Mouse (Mus musculus) stomach, postnatal 0 days (tissue): ENCODE data around the gene Adcy3. TPM values are rescaled to one million over a fixed set of nuclear protein-coding genes. Genes with fewer than 3 reads are reported as not detected.

Experiments
- ATAC-seq: fragments of 200-750 bp; cut with Nextera tagmentation; 2 replicates; pipeline ENCODE4 v1.8.0; 2017; ENCODE audit not compliant: low FRiP score, low TSS enrichment
- DNase-seq: peaks from one replicate; pipeline ENCODE4 v3.0.0-alpha.2; 2016; ENCODE audit warnings: low spot score
- H3K27ac ChIP-seq: fragments of 300-500 bp; sonication (generic); replicated peaks from 2 replicates; pipeline ENCODE4 v1.5.1; 2014; ENCODE audit warnings: mild to moderate bottlenecking, control low read depth
- H3K27me3 ChIP-seq: fragments of 300-500 bp; sonication (generic); 2 replicates; pipeline ENCODE4 v1.6.1; 2014; ENCODE audit warnings: low read length; ENCODE audit not compliant: control insufficient read depth, insufficient read depth
- H3K36me3 ChIP-seq: fragments of 300-500 bp; sonication (generic); 2 replicates; pipeline ENCODE4 v1.6.1; 2014; ENCODE audit warnings: low read length, mixed read lengths; ENCODE audit not compliant: control insufficient read depth, insufficient read depth
- H3K4me1 ChIP-seq: fragments of 300-500 bp; sonication (generic); replicated peaks from 2 replicates; pipeline ENCODE4 v1.6.1; 2014; ENCODE audit warnings: antibody characterized with exemption; ENCODE audit not compliant: control insufficient read depth, insufficient read depth
- H3K4me2 ChIP-seq: fragments of 300-500 bp; sonication (generic); replicated peaks from 2 replicates; pipeline ENCODE4 v1.6.1; 2014; ENCODE audit warnings: low read depth, mild to moderate bottlenecking, control low read depth, moderate library complexity
- H3K4me3 ChIP-seq: fragments of 300-500 bp; sonication (generic); 2 replicates; pipeline ENCODE4 v1.5.1; 2014; ENCODE audit warnings: low read depth, low read length, control low read depth
- H3K9ac ChIP-seq: fragments of 300-500 bp; sonication (generic); 2 replicates; pipeline ENCODE4 v1.6.1; 2014; ENCODE audit warnings: mild to moderate bottlenecking, low read length, control low read depth, mixed read lengths
- H3K9me3 ChIP-seq: fragments of 300-500 bp; sonication (generic); 2 replicates; pipeline ENCODE4 v1.6.1; 2016; ENCODE audit warnings: low read length; ENCODE audit not compliant: control insufficient read depth
- CTCF ChIP-seq: IDR thresholded peaks from 2 replicates; pipeline ENCODE4 v1.5.1; 2016; ENCODE audit warnings: antibody characterized with exemption, low read depth, mild to moderate bottlenecking, moderate library complexity
- EP300 ChIP-seq: optimal IDR thresholded peaks from 2 replicates; pipeline ENCODE3; 2016; ENCODE audit warnings: antibody characterized with exemption
- WGBS: fragments of 180-500 bp; shearing (Covaris S2); extraction: QIAGEN DNeasy Blood & Tissue Kit; methylation state at CpG from one replicate; pipeline ENCODE4 v1.1.7; 2014; 5-methylcytosine and 5-hydroxymethylcytosine counted together
- polyA plus RNA-seq: library from polyadenylated mRNA; unstranded; fragments of >200 nt; fragmentation: Nextera tagmentation; extraction: Ambion mirVana; gene quantifications from 2 replicates; pipeline ENCODE4 v1.2.1, GENCODE M21; 2015

The Adcy3 gene
- polyA plus RNA-seq, 1 experiment from 2014 or later = 2.9 TPM

GRCm38 (mm10) chr12:4198702-4199101 lies 65.8 kb downstream of the Adcy3 start:
- ATAC-seq (peak; percentile 73), DNase-seq (no peak)
- no peak for TF ChIP-seq CTCF
- TF ChIP-seq EP300 = no peak
- no peaks in the 10 kb centered on the region for H3K27me3 ChIP-seq
- H3K4me3 ChIP-seq = no peak overlapping the region
- H3K4me2 ChIP-seq = no peak overlapping the region
- WGBS = 75% methylated on average over 4 of the region's 4 CpGs
- H3K4me1 ChIP-seq = no peaks in the 10 kb centered on the region
- no peak overlapping the region for H3K9ac ChIP-seq
- H3K36me3 ChIP-seq = peaks cover 5% of the 10 kb centered on the region; the same call in 1 of the 2 replicates
- H3K9me3 ChIP-seq = no peaks in the 10 kb centered on the region
- no peak overlapping the region for H3K27ac ChIP-seq

GRCm38 (mm10) chr12:4199271-4199670 lies 66.4 kb downstream of the Adcy3 start:
- ATAC-seq (no peak), DNase-seq (no peak)
- no peaks in the 10 kb centered on the region for H3K4me1 ChIP-seq
- no peak overlapping the region for H3K9ac ChIP-seq
- H3K27me3 ChIP-seq = no peaks in the 10 kb centered on the region
- 93% methylated on average over 11 of the region's 11 CpGs for WGBS
- H3K4me3 ChIP-seq = no peak overlapping the region
- H3K36me3 ChIP-seq = peaks cover 5% of the 10 kb centered on the region; the same call in 1 of the 2 replicates
- TF ChIP-seq EP300 (no peak), CTCF (no peak)
- no peak overlapping the region for H3K27ac ChIP-seq
- no peaks in the 10 kb centered on the region for H3K9me3 ChIP-seq
- no peak overlapping the region for H3K4me2 ChIP-seq

GRCm38 (mm10) chr12:4201454-4202200 lies 68.7 kb downstream of the Adcy3 start:
- WGBS = 85% methylated on average over 13 of the region's 13 CpGs
- Histone ChIP-seq H3K4me1 (no peaks in the 10 kb centered on the region), H3K27ac (no peak overlapping the region), H3K36me3 (peaks cover 5% of the 10 kb centered on the region; the same call in 1 of the 2 replicates), H3K4me3 (no peak overlapping the region), H3K27me3 (no peaks in the 10 kb centered on the region), H3K9ac (no peak overlapping the region), H3K9me3 (no peaks in the 10 kb centered on the region), H3K4me2 (no peak overlapping the region)
- no peak for ATAC-seq
- DNase-seq = no peak
- TF ChIP-seq CTCF = no peak
- TF ChIP-seq EP300 = no peak

GRCm38 (mm10) chr12:4202206-4202605 lies 69.3 kb downstream of the Adcy3 start:
- no peak for ATAC-seq
- DNase-seq = no peak
- Histone ChIP-seq H3K27ac (no peak overlapping the region), H3K4me3 (no peak overlapping the region), H3K4me2 (no peak overlapping the region), H3K27me3 (no peaks in the 10 kb centered on the region), H3K36me3 (peaks cover 2% of the 10 kb centered on the region; the same call in 1 of the 2 replicates), H3K9ac (no peak overlapping the region), H3K9me3 (no peaks in the 10 kb centered on the region), H3K4me1 (no peaks in the 10 kb centered on the region)
- WGBS = 93% methylated on average over 4 of the region's 4 CpGs
- TF ChIP-seq EP300 (no peak), CTCF (no peak)

GRCm38 (mm10) chr12:4206106-4206505 lies 73.2 kb downstream of the Adcy3 start:
- no peak for ATAC-seq
- no peaks in the 10 kb centered on the region for H3K9me3 ChIP-seq
- no peaks in the 10 kb centered on the region for H3K27me3 ChIP-seq
- H3K4me1 ChIP-seq = no peaks in the 10 kb centered on the region
- H3K4me2 ChIP-seq = no peak overlapping the region
- 97% methylated on average over 11 of the region's 11 CpGs for WGBS
- DNase-seq = no peak
- TF ChIP-seq CTCF (no peak), EP300 (no peak)
- no peak overlapping the region for H3K4me3 ChIP-seq
- H3K36me3 ChIP-seq = peaks cover 3% of the 10 kb centered on the region; the same call in 1 of the 2 replicates
- no peak overlapping the region for H3K9ac ChIP-seq
- H3K27ac ChIP-seq = no peak overlapping the region
